Mouse (Mus musculus): ENCODE measurements around the gene Prdm5.

The Prdm5 gene

DNA sequence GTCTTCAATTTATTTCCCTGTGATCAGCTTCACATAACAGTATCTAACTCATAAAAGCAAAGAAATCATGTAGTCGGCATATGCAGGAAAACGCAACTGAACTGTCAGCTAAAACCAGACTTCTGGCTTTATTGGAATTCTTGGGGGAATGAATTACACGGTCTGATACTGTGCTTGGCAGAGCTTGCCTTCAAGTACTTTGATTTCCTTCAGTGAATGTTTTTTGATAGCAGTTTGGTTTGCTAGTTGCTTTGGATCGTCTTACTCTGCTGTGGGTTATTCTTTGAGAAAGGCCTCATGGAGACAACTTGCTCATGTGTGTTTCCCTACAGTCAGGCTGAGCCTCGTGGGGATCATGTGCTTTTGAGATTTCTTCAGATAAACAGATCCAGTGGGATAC lies 52.7 kb downstream of the Prdm5 start:
- no peak for DNase-seq (ENCODE audit: low spot score)

GRCm38 (mm10) chr6:65834013-65834412 lies 55.2 kb downstream of the Prdm5 start:
- DNase-seq (ENCODE audit: low spot score) = no peak

- no peak for DNase-seq (ENCODE audit: low spot score)
These were observed 63.8 kb downstream of the Prdm5 start for GRCm38 (mm10) chr6:65842579-65842978.

DNA sequence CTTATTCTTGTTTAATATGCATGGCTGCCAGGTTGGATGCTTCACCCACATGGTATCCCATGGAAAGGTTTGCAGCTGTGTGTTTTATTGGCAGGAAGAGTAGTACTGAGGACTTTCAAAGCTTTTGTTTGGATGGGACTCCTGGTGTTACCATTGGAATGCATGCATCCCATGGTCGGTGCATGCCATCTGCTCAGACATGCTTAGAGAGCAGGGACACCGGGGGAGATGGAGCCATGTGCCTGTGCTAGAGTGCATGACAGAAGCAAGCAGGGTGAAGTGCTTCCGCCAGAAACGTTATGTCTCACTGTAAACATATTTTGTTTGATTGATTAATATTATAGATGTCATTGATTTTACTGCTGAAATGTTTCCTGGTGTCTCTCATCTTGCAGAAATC lies 70.3 kb downstream of the Prdm5 start:
- no peak for DNase-seq (ENCODE audit: low spot score)

DNA sequence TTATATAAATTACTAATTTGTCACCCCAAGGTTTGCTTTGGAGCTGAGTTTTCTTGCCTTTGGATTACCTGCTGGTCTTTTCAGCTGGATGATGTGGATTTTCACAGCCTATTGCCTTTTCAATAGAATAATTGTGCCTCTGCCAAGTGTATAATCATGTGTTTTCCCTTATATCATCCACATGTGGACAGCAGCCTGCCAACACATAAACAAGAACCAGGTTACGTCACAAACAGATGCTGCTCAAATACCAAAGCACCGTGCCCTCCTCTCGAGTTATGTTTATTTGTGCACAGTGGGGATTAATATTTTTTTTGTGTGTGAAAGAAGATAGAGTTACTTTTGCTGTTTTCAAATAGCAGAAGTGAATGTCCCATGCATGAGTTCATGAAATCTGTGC lies 70.9 kb downstream of the Prdm5 start:
- DNase-seq (ENCODE audit: low spot score) = no peak

- no peak for DNase-seq (ENCODE audit: low spot score)
These were observed 71.4 kb downstream of the Prdm5 start for GRCm38 (mm10) chr6:65850221-65850620.

DNA sequence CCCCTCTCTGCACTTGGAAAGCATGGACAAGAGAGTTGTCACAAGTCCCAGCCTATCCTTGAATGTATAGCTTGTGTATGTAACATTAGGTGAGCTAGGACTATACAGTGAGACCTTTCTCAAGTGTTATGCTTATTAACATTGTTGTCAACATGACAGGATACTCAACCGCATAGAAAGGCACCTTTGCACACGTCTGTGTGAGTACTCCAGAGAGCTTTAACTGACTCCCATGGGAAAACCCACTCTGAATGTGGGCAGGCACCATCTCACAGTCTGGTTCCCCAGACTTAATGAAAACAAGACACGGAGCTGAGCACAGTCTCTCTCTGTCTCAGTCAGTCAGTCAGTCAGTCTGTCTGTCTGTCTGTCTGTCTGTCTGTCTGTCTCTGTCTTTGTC lies 75.2 kb downstream of the Prdm5 start:
- no peak for DNase-seq (ENCODE audit: low spot score)

DNA sequence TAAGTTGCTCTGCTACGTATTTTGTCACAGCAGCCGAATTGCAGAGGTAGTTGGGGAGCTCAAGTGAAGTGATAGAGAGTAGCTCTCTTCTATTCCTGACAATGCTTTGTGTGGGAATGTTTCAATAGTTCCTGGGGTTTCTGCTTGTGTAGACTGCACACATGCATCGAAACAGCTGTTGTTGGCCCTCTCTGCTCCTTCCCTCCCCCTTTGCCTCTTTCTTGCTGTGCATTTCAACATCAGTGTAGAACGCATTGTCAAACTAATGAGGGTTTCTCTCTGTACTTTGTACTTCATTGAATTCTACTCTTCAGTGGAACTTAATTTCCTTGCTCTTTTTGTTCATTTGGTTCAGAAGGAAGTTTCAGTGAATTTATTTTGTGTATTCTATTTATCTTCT lies 75.8 kb downstream of the Prdm5 start:
- no peak for DNase-seq (ENCODE audit: low spot score)

- DNase-seq (ENCODE audit: low spot score) = no peak
These were observed 81.8 kb downstream of the Prdm5 start for GRCm38 (mm10) chr6:65860609-65861008.

GRCm38 (mm10) chr6:65862836-65863235 lies 84.0 kb downstream of the Prdm5 start:
- DNase-seq (ENCODE audit: low spot score) = no peak

- no peak for DNase-seq (ENCODE audit: low spot score)
These were observed 85.4 kb downstream of the Prdm5 start for GRCm38 (mm10) chr6:65864233-65864632.

- peak; percentile 7 for DNase-seq (ENCODE audit: low spot score)
These were observed 86.1 kb downstream of the Prdm5 start for GRCm38 (mm10) chr6:65864919-65865318.

GRCm38 (mm10) chr6:65865861-65866260 lies 87.1 kb downstream of the Prdm5 start:
- DNase-seq (ENCODE audit: low spot score) = no peak

- no peak for DNase-seq (ENCODE audit: low spot score)
These were observed 93.0 kb downstream of the Prdm5 start for GRCm38 (mm10) chr6:65871754-65872278.

DNA sequence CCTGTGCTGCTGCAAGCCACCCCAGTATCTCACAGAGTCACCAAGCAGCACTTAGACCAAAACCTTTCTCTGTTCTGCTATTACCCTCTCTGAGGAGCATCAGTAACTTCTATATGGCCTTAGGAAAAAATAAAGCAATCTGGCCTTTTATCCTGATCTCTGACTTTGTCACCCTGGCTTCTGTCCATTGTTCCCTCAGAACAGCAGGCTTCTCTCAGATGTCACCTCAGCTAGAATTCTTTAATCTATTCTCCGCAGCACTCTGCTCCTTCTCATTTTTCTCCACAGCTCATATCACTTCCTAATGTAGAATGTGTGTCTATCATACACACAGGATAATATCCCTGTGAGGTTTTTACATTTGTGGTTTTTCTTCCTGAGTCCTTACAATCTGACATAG lies 99.5 kb downstream of the Prdm5 start:
- DNase-seq (ENCODE audit: low spot score) = peak; percentile 20

- no peak for DNase-seq (ENCODE audit: low spot score)
These were observed 110.0 kb downstream of the Prdm5 start for GRCm38 (mm10) chr6:65888835-65889234.

- DNase-seq (ENCODE audit: low spot score) = no peak
These were observed 113.4 kb downstream of the Prdm5 start for GRCm38 (mm10) chr6:65892045-65892660.

DNA sequence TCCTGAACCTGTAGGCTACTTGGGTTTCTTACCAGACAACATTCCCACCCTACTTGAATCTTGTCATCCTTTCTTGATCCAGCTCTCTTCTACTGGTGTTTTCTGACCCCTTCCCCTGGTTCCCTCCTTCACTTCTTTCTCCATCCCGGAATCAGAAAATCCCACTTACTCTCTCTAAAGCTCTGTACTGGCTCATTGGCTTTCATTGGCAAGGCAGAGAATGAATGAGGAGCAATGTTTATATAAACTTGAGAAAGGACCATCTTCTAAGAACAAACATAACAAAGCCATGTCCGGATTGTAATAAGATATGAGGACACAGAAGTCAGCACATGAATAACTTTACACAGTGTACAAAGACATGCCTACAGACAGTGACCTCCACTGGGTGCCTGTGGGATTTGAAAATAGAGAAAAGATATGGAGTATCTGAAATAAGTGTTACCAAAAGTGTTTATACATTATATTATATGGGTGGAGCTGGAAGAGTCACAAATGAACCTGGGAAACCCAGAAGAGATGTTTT lies 127.9 kb downstream of the Prdm5 start:
- DNase-seq (ENCODE audit: low spot score) = no peak

DNA sequence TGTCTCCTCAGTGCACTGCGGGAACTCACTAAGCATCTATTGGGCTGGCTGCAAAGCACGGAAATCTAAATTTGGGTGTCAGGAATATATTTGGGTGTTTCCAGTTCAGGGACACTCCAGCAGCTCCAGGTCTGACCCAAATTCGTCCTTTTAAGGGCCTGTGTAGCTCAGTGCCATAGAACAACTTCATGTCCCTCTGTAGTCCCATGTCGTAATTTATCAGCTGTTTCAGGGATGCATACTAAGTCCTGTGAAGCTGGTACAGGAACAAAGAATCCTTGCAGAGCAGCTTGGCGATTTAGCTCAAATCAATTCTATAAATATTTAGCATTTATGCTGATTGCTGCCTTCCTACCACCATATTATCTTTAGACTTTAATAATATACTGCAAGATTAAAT lies 136.6 kb downstream of the Prdm5 start:
- no peak for DNase-seq (ENCODE audit: low spot score)

DNA sequence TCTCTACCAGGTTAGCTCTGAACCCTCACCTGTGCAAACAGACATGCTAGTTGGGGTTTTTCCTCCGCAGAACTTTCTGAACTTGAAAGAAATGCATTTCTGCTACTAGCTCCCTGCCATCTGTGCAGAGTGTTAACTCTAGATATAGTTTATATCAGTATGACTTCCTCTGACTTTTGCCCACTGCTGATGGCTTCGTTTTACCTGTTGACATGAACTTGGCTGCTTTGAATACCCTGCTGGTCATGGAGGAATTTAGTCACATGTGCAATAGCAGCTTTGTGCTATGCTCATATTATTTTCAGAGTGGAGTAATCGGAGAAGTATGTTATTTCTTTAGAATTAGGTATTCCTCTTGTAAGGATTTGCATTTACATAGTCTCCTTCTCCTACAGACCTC lies 142.9 kb downstream of the Prdm5 start:
- no peak for DNase-seq (ENCODE audit: low spot score)

DNA sequence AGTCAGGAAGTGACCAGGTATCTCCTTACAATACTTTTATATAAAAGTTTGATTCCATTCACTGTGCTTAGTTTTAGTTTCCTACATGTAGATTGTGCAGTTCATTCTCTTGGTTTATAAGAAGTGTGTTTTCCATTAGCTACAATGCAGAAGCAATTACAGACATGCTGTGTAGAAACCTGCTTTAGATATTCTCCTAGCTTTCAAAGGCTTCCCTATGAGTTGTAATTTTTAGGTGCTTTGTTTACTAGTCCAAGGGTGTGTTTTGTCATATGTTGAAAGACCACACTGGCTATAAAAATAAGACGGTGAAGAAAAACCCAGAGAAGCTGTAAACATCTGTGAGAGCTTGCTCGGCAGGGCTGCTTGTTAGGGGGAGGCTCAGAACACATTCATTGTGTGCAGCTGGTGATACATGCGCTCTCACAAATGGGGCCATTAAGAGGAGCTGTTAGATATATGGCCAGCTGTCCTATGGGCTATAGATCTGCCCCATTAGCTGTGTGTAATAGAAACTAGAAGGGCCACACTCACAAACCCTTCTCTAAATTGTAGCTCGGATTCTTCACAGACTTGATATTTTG lies 144.8 kb downstream of the Prdm5 start:
- no peak for DNase-seq (ENCODE audit: low spot score)

DNA sequence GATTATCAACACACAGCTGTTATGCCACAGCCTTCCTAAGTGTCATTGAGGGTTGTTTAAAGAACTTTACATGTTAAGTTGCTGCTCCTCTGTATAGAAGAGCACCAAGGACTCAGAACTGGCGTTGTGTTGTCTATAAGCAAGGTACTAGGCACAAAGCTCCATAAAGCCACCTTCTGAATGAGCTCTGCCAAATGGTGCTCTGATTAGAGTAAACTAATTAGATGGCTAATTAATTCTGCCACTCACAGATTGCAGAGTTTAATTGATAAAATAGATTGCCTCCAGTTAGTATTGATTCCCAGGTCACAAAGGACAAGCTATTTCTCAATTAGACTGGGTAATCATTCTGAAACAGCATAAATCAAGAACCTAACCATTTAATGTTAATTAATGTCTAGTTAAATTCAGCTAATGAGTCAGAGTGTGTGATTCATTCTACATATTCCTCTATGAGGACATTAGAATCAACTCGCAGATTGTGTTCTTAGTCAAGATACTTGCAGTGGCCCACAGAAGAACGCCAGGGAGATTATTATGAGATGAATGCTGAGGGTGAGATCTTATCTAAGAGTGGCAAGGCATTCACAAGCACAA lies 147.0 kb downstream of the Prdm5 start:
- DNase-seq (ENCODE audit: low spot score) = no peak

DNA sequence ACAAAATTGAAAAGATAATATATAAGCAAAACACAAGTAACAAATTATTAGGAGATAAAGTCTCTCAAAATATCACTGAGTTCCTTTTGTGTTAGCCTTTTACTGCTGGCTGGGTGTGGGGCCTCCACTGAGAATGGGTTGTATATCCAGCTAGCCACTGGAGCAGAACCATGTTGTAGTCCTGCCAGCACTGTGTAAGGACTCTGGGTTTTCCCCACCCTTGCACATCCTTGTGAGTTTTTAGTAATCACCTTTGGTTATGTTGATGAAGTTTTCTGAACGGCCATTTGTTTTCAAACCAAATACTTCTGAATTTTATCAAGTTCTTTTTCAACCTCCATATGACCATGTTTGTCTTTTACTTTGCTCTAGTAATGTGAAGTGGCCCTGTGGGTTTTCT lies 151.7 kb downstream of the Prdm5 start:
- no peak for DNase-seq (ENCODE audit: low spot score)

Measured in lung, postnatal 25 days (tissue).